Mouse (Mus musculus): ENCODE measurements around the gene Stmnd1. TPM values are rescaled to one million over a fixed set of nuclear protein-coding genes. Genes with fewer than 3 reads are reported as not detected.

Stmnd1 gene
- polyA plus RNA-seq, 1 experiment from 2014 or later, result 0.46 TPM

DNA sequence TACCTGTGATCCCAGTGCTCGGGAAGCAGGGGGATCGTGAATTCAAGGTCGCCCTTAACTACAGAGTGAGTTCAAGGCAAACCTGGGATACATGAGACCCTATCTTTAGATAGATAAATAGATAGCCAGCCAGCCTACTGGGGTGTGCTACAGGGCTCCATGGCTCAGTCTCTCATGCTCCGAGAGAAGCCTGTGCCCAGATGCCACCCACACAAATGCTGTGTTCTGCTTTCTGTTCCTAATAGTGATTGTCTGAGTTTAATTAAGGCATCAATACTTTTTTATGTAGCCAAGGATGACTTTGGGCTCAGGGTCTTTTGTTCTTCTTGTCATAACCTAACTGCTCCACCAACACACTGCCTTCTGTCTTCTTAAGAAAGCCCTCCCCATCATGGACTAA lies 2.2 kb downstream of the Stmnd1 start:
- no peak for ATAC-seq (replicated peaks; ENCODE audit: low FRiP score, low read depth)
- H3K4me2 ChIP-seq (ENCODE audit: low read length), result no peak overlapping the region
- no peak for DNase-seq (ENCODE audit: low spot score)
- no peaks in the 10 kb centered on the region for H3K27me3 ChIP-seq (ENCODE audit: insufficient read depth, low read length)
- TF ChIP-seq CTCF (IDR thresholded peaks at IDR 0.05; ENCODE audit: low read depth), result no peak
- no peak overlapping the region for H3K27ac ChIP-seq
- H3K4me3 ChIP-seq (replicated peaks; ENCODE audit: low read depth, low read length), result no peak overlapping the region
- H3K9ac ChIP-seq (ENCODE audit: low read depth, low read length), result no peak overlapping the region
- no peaks in the 10 kb centered on the region for H3K9me3 ChIP-seq (replicated peaks; ENCODE audit: low read length)
- 93% methylated on average over 4 of the region's 4 CpGs for WGBS
- H3K36me3 ChIP-seq (ENCODE audit: insufficient read depth, low read length), result no peaks in the 10 kb centered on the region
- no peaks in the 10 kb centered on the region for H3K4me1 ChIP-seq (replicated peaks; ENCODE audit: insufficient read depth, low read length)

DNA sequence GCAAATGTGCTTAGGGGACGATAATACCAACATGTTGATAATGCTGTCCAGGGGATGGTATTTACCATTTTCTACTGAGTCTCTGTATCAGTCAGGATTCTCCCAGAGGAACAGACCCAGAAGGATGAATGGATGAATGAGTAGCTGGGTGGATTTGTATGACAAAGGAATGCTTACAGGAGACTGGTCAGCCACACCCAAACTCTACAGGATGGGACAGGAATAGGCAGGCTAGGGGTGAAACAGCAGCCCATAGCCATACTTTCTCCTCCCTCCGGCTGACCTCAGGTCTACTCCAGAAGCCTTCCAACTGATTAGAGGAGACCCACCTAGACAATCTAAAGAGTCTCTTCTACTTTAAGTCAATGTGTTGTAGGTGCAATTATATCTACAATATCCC lies 9.0 kb downstream of the Stmnd1 start:
- no peak for DNase-seq (ENCODE audit: low spot score)

DNA sequence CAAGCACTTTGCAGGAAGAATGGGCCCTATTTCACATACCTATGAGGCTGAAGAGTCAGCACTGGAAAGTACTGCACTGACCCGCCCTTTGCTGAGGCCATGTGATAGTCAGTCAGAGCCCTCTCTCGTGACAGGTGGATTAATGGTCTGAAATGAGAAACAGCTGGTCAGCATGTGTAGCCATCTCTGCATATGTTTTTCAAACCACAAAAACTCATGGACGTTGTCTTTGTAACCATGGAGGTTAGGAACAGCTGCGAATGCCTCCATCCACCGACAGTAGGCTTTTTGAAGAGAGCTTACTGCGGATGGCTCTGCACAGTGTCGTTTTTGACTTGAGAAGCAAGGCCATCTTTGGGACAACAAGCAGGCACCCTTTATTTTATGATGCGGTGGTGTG lies 14.3 kb downstream of the Stmnd1 start:
- ATAC-seq (replicated peaks; ENCODE audit: low FRiP score, low read depth) (no peak), DNase-seq (ENCODE audit: low spot score) (no peak)
- TF ChIP-seq CTCF (IDR thresholded peaks at IDR 0.05; ENCODE audit: low read depth), result no peak
- Histone ChIP-seq H3K27ac (no peak overlapping the region), H3K9me3 (replicated peaks; ENCODE audit: low read length) (no peaks in the 10 kb centered on the region), H3K4me2 (ENCODE audit: low read length) (no peak overlapping the region), H3K27me3 (ENCODE audit: insufficient read depth, low read length) (no peaks in the 10 kb centered on the region), H3K4me1 (replicated peaks; ENCODE audit: insufficient read depth, low read length) (no peaks in the 10 kb centered on the region), H3K36me3 (ENCODE audit: insufficient read depth, low read length) (no peaks in the 10 kb centered on the region), H3K9ac (ENCODE audit: low read depth, low read length) (no peak overlapping the region), H3K4me3 (replicated peaks; ENCODE audit: low read depth, low read length) (no peak overlapping the region)
- 60% methylated on average over 8 of the region's 8 CpGs for WGBS

More for the DNA sequence above, 9.0 kb downstream of the Stmnd1 start:
- WGBS, result 100% methylated on average over 2 of the region's 2 CpGs
- no peaks in the 10 kb centered on the region for H3K4me1 ChIP-seq (replicated peaks; ENCODE audit: insufficient read depth, low read length)
- TF ChIP-seq CTCF (IDR thresholded peaks at IDR 0.05; ENCODE audit: low read depth), result no peak
- no peak overlapping the region for H3K9ac ChIP-seq (ENCODE audit: low read depth, low read length)
- no peak overlapping the region for H3K27ac ChIP-seq
- no peak overlapping the region for H3K4me2 ChIP-seq (ENCODE audit: low read length)
- H3K27me3 ChIP-seq (ENCODE audit: insufficient read depth, low read length), result no peaks in the 10 kb centered on the region
- no peaks in the 10 kb centered on the region for H3K9me3 ChIP-seq (replicated peaks; ENCODE audit: low read length)
- no peak for ATAC-seq (replicated peaks; ENCODE audit: low FRiP score, low read depth)
- H3K4me3 ChIP-seq (replicated peaks; ENCODE audit: low read depth, low read length), result no peak overlapping the region
- H3K36me3 ChIP-seq (ENCODE audit: insufficient read depth, low read length), result no peaks in the 10 kb centered on the region

DNA sequence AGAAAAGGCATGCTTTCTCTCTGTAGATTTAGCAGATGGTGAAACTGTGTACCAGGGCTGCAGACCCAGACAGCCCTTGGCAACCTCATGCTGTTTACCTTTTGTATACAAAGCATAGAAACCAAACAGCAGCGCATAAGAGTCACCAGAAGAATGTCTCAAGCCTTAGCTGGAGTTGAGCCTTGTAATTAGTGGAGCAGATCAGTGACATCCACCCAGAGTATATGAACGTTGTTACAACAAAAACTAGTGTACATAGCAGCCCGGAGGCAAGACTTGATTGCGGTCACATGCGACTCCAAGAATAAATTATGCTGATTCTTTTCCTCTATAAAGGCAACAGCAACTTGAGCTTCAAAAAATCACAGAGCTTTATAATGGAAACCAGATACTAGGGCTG lies 14.9 kb downstream of the Stmnd1 start:
- Histone ChIP-seq H3K27ac (no peak overlapping the region), H3K4me3 (replicated peaks; ENCODE audit: low read depth, low read length) (no peak overlapping the region), H3K9ac (ENCODE audit: low read depth, low read length) (no peak overlapping the region), H3K27me3 (ENCODE audit: insufficient read depth, low read length) (no peaks in the 10 kb centered on the region), H3K9me3 (replicated peaks; ENCODE audit: low read length) (no peaks in the 10 kb centered on the region), H3K4me2 (ENCODE audit: low read length) (no peak overlapping the region), H3K36me3 (ENCODE audit: insufficient read depth, low read length) (no peaks in the 10 kb centered on the region), H3K4me1 (replicated peaks; ENCODE audit: insufficient read depth, low read length) (no peaks in the 10 kb centered on the region)
- TF ChIP-seq CTCF (IDR thresholded peaks at IDR 0.05; ENCODE audit: low read depth), result no peak
- no peak for ATAC-seq (replicated peaks; ENCODE audit: low FRiP score, low read depth)
- DNase-seq (ENCODE audit: low spot score), result no peak
- WGBS, result 59% methylated on average over 5 of the region's 5 CpGs

DNA sequence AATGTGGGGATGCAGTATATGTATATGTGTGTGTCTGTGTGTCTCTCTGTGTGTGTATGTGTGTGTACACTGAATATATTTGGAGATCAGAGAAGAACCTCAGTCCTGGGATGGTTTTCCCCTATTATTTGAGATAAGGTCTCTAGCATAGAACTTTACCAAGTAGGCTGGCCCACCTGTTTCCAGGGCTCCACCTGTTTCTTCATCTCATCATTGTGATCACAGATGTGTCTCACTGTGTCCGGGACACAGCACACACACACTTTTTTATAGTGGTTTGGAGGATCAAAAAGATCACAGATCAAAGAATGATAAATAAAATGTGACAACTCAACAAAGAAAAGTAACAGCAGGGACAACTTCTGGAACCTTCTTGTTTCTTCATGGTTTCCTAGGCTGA lies 17.0 kb downstream of the Stmnd1 start:
- TF ChIP-seq CTCF (IDR thresholded peaks at IDR 0.05; ENCODE audit: low read depth), result no peak
- no peak overlapping the region for H3K4me2 ChIP-seq (ENCODE audit: low read length)
- no peak overlapping the region for H3K4me3 ChIP-seq (replicated peaks; ENCODE audit: low read depth, low read length)
- no peak overlapping the region for H3K27ac ChIP-seq
- no peaks in the 10 kb centered on the region for H3K9me3 ChIP-seq (replicated peaks; ENCODE audit: low read length)
- DNase-seq (ENCODE audit: low spot score), result no peak
- no peak for ATAC-seq (replicated peaks; ENCODE audit: low FRiP score, low read depth)
- 74% methylated on average over 1 of the region's 1 CpGs for WGBS
- no peaks in the 10 kb centered on the region for H3K4me1 ChIP-seq (replicated peaks; ENCODE audit: insufficient read depth, low read length)
- H3K36me3 ChIP-seq (ENCODE audit: insufficient read depth, low read length), result no peaks in the 10 kb centered on the region
- H3K27me3 ChIP-seq (ENCODE audit: insufficient read depth, low read length), result no peaks in the 10 kb centered on the region
- no peak overlapping the region for H3K9ac ChIP-seq (ENCODE audit: low read depth, low read length)

DNA sequence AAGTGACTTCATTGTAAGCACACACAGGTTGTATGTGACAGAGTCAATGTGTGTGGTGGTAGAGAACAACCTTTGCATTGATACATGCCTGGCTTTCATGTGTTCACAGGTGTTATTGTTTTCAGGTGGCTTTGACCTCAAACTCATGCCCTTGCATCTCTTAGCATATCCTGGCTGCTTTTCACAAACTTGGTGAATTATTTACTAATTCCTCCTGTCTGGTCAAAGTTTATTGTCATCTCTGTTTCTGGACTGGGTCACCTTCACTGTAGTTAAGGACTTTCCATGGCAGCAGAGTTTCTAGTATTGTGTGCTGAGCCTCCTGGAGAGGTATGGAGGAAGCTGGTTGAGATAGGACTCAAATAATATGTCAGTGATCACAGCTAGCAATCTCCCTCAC lies 20.8 kb downstream of the Stmnd1 start:
- Histone ChIP-seq H3K27ac (peak overlapping the region; percentile 13; the same call in 1 of the 2 replicates), H3K27me3 (ENCODE audit: insufficient read depth, low read length) (no peaks in the 10 kb centered on the region), H3K36me3 (ENCODE audit: insufficient read depth, low read length) (no peaks in the 10 kb centered on the region), H3K4me3 (replicated peaks; ENCODE audit: low read depth, low read length) (no peak overlapping the region), H3K9ac (ENCODE audit: low read depth, low read length) (no peak overlapping the region), H3K9me3 (replicated peaks; ENCODE audit: low read length) (no peaks in the 10 kb centered on the region), H3K4me1 (replicated peaks; ENCODE audit: insufficient read depth, low read length) (no peaks in the 10 kb centered on the region), H3K4me2 (ENCODE audit: low read length) (no peak overlapping the region)
- TF ChIP-seq CTCF (IDR thresholded peaks at IDR 0.05; ENCODE audit: low read depth), result no peak
- ATAC-seq (replicated peaks; ENCODE audit: low FRiP score, low read depth), result no peak; the same call in 1 of the 2 replicates
- DNase-seq (ENCODE audit: low spot score), result peak; percentile 11

DNA sequence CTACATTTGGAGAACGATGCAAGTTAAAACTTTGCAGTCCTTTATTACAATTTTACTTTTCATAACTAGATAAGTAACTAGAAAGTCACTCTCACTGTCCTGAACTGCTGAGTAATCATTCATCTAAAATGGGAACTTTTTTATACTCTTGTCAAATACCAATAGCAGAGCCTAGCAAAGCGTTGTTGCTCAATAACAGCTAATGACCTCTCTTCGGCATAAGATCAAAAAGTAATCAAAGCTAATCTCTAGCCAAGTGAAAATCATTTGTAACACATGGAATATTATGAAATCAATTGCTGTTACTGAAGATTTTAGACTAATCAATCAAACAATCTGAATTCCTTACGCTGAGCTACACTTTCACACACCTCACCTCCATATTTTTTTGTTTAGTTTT lies 24.2 kb downstream of the Stmnd1 start:
- Histone ChIP-seq H3K9ac (ENCODE audit: low read depth, low read length) (no peak overlapping the region), H3K4me3 (replicated peaks; ENCODE audit: low read depth, low read length) (no peak overlapping the region), H3K4me2 (ENCODE audit: low read length) (no peak overlapping the region), H3K9me3 (replicated peaks; ENCODE audit: low read length) (no peaks in the 10 kb centered on the region), H3K27me3 (ENCODE audit: insufficient read depth, low read length) (no peaks in the 10 kb centered on the region), H3K36me3 (ENCODE audit: insufficient read depth, low read length) (no peaks in the 10 kb centered on the region), H3K4me1 (replicated peaks; ENCODE audit: insufficient read depth, low read length) (no peaks in the 10 kb centered on the region), H3K27ac (no peak overlapping the region)
- ATAC-seq (replicated peaks; ENCODE audit: low FRiP score, low read depth) (no peak), DNase-seq (ENCODE audit: low spot score) (no peak)
- 91% methylated on average over 4 of the region's 4 CpGs for WGBS
- no peak for TF ChIP-seq CTCF (IDR thresholded peaks at IDR 0.05; ENCODE audit: low read depth)
